Mouse (Mus musculus): ENCODE results near the gene Rybp.

Rybp gene

GRCm38 (mm10) chr6:100288016-100288729, 888 bp upstream of the Rybp start:
- in situ Hi-C loops (cut with MboI, MseI), result no loop called here

DNA sequence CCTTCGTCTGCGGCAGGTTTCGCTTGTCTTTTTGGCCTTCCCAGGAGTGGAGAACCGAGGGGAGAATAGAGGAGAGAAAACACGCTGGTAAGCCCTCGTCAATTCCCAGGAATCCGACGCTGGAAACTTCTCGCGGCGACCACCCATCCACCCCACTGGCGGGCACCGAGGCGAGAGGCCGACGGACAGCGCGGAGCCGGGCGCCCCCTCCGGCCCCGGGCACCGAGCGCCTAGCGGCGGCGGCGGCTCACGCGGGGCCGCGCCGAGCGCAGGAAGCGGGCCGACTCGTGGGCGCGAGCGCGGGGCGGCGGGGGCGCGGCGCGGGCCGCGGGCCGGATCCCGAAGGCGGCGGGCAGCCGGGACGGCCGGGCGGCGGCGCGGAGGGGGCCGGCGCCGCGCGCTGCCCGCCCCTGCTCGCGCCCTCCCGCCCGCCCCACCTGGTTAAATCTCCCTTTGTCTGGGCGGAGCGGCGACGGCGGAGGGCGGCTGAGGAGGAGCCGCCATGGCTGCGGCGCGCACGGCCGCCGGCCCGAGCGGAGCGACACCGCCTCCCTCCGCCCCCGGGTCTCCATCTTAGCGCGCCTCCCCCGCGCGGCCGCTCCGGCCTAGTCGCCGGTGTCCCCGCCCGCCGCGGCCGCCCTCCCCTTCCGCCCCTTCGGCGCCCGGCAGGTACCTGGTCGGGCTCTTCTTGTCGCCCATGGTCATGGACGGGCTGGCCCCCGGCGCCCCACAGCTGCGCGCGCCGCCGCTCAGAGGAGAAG, 532 bp downstream of the Rybp start:
- in situ Hi-C loops (cut with MboI, MseI), result no loop called here

- in situ Hi-C loops (cut with MboI, MseI), result no loop called here
Measured at GRCm38 (mm10) chr6:100285985-100286572, 1.2 kb downstream of the Rybp start.

DNA sequence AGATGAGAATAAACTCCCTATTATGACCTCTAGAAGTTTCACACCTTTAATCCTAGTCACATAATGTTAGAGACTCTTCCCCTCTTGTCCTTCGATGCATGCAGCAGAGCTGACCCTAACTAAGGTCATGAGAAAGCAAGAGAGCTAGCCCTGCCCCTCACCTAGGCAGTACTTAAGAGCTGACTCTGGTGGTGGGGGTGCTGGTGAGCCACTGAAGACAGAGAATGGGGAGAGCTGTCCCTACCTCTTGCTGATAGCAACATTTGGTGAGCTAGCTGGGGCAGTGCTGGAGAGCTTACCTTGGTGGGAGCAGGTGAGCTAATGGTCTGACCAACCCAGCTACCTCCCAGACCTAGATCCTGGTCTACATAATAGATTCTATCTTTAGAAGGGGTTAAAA, 8.4 kb downstream of the Rybp start:
- in situ Hi-C loops (cut with MboI, MseI), result no loop called here

GRCm38 (mm10) chr6:100276344-100276743, 10.9 kb downstream of the Rybp start:
- in situ Hi-C loops (cut with MboI, MseI), result no loop called here

DNA sequence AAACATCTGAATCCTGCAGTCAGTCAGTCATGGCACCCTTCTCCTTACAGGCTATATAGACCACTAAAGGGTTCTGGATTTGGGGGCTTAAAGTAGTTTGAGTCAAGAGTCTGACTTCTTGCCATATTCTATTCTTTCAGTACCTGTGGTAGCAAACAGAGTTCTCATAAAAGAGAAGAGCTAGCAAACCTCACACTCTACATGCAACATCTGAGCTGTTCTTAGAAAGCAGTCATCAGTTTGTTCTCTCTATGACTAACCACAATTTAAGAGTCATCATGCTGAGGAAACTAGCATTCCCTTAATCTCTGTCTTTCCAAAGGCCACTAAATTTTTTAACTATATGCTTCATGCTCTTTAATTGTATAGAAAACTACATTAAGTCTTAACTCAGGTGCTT, 11.6 kb downstream of the Rybp start:
- in situ Hi-C loops (cut with MboI, MseI), result no loop called here

DNA sequence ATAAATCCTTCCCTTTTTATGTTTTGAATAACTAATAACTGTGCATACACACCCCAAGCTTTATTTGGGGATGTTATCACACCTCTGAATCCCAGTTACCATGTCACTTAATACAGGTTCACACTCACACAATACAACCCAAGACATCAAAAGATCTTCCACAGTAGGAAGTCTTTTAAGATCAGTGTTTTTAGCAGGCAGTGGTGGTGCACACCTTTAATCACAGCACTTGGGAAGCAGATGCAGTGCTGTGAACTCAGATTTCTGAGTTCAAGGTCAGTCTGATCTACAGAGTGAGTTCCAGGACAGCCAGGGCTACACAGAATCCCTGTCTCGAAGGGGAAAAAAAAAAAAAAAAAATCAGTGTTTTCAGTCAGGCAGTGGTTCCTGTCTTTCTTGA, 13.7 kb downstream of the Rybp start:
- in situ Hi-C loops (cut with MboI, MseI), result no loop called here

DNA sequence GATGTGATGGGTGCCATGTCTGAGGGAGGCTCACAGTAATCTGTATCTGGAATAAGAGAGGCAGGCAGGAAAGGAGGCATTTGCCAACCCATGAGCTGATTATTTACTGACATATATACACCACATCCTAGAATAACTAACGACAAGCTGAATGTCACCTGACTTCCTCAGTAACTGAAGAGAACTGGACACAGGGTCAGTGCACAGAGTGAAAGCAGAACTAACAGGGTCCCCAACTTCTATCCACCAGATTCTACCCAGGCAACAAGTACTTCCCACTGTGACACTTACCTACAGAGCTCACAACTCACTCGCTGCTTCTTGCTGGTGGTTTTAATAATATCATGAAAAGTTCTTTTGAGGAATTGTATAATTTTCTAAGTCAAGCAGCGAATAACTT, 15.3 kb downstream of the Rybp start:
- in situ Hi-C loops (cut with MboI, MseI), result no loop called here

DNA sequence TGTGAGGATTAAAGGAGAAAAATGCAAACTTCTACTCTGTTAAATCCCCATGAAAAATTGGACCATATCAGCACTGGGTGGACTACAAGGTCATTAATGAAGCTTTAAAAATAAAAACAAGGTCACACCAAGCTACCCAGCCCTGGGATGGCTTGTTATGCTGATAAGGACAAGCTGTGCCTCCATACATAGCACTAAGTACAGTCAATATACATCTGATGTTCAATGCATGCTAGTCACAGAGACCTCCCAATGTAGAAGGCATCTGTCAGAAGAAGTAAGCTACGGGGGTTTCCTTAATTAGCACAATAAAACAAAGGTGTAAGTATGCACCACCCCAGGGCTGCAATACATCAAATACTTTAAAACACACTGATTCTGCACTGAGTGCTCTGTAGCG, 16.5 kb downstream of the Rybp start:
- in situ Hi-C loops (cut with MboI, MseI), result no loop called here

- in situ Hi-C loops (cut with MboI, MseI), result no loop called here
Measured at GRCm38 (mm10) chr6:100259607-100260006, 27.7 kb downstream of the Rybp start.

DNA sequence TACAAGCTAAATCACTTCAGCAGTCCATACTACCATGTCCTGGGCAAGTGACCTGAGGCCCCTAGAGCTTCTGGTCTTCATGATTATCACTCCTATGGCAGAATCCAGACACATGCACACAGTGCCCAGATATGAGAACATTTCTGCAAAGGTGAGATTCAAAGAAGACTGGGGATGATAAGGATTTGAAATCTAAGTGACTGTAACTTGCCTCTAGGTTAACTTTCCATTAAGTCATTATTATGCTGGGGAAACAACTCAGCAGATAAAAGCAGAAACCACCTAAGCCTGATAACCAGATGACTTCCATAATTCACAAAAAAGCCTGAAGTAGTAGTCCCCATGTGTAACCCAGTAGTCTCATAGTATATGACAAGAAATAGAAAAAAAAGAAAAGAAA, 29.0 kb downstream of the Rybp start:
- in situ Hi-C loops (cut with MboI, MseI), result no loop called here

DNA sequence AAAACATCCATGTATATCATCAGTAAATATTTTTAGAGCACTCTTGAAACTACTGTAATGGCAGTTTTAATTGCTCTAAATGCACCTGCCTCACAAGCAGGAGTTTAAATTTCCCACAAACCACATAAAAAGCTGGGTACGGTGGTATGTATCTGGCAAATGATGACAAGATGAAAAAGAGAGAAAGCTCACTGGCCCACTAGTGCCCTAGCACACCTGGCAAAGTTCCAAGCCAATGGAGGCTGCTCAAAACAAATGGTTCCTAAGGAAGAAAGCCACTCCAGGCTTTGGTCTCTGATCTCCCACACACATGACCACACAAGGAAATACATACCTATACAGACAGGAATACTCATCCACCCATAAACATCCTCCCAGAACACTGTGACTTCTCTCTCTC, 31.9 kb downstream of the Rybp start:
- in situ Hi-C loops (cut with MboI, MseI), result no loop called here

DNA sequence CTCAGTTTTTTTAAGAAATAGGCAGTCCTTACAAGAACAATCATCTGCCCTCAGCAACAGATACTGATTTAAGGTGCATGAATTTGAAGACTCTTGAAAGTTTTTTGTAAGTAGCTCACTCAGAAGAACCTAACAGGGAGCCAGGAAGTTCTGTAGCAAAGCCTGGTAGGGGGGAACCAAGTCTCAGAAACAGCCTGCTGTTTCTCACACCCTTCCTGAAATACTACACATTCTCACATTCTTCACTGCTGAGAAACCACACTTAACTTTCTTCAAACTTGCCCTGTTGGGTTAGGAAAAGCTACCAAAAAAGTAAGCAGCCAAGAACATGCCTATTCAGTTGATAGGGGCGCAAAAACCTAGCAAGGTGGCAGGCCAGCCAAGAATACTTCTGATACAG, 32.6 kb downstream of the Rybp start:
- in situ Hi-C loops (cut with MboI, MseI), result no loop called here

- in situ Hi-C loops (cut with MboI, MseI), result no loop called here
Measured at GRCm38 (mm10) chr6:100244474-100244873, 42.8 kb downstream of the Rybp start.

- in situ Hi-C loops (cut with MboI, MseI), result no loop called here
Measured at GRCm38 (mm10) chr6:100235036-100235435, 52.2 kb downstream of the Rybp start.

DNA sequence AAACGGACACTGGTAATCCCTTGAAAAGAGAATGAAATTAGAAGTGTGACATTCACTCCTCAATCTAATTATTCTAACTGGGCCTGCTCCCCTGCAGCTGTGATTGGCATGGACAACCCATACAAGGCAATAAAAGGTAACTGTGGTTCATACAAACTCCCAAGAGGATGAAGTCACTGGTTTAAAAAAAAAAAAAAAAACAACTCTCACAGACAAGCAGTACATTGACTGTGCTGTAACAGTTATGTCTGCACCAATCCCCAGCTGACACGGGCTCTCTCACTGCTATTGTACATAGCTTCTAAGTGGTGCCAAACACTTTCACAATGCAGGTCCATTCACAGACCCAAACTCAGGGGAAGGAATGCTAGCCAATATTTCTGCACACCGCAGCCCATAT, 53.8 kb downstream of the Rybp start:
- in situ Hi-C loops (cut with MboI, MseI), result no loop called here

- in situ Hi-C loops (cut with MboI, MseI), result no loop called here
Measured at GRCm38 (mm10) chr6:100233061-100233460, 54.2 kb downstream of the Rybp start.

DNA sequence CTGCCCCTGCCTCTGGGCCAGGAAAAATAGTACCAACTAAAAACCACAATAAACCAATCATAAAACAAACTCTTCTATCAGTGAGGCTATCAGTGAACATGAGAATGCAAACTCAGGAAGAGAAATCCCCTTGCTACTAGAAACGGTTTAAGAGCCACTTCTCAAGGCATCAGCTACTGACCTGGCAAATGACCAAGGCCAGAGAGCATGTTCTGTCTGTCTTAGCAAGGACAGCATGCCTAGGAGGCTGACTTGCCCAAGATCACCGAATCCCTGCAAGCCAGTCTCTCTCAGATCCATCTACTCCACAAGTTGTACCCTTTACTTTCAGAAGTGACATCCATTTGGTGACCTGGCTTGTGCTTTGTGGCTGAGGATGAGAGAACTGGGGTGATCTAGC, 61.1 kb downstream of the Rybp start:
- in situ Hi-C loops (cut with MboI, MseI), result no loop called here

- in situ Hi-C loops (cut with MboI, MseI), result no loop called here
Measured at GRCm38 (mm10) chr6:100223932-100224331, 63.4 kb downstream of the Rybp start.

- in situ Hi-C loops (cut with MboI, MseI), result no loop called here
Measured at GRCm38 (mm10) chr6:100223435-100223834, 63.9 kb downstream of the Rybp start.

GRCm38 (mm10) chr6:100222927-100223326, 64.4 kb downstream of the Rybp start:
- in situ Hi-C loops (cut with MboI, MseI), result no loop called here

GRCm38 (mm10) chr6:100221803-100222202, 65.5 kb downstream of the Rybp start:
- in situ Hi-C loops (cut with MboI, MseI), result no loop called here
